Mouse (Mus musculus): ENCODE data around the gene Copz2. TPM values are rescaled to one million over a fixed set of nuclear protein-coding genes. Genes with fewer than 3 reads are reported as not detected.
A peak's percentile ranks its signal among the peaks of the same experiment; 100 is the strongest.
"Not testable (repeated sequence)": the region's sequence is repeated elsewhere in the genome, so short reads cannot be mapped to it uniquely, and the experiment has no call there.

The Copz2 gene
- polyA plus RNA-seq, 1 experiment: 4.7 TPM

DNA sequence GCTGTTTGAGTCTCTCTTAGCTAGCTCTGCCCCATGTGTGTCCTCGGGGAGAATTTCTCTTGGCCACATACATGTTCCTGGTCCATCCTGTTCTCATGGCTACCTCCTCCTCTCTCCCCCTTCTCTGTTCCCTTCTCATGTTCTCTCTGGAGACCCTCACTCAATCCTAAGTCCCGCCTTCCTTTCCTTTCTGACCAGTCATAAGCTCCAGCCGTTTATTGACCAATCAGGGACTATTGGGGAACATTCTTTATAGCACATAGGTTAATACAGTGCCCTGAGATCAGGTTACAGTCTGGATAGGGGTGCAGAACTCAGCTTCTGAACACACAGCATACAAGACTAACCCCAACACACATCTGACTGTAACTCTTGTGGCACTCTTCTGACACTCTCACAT lies 2.4 kb upstream of the Copz2 start:
- WGBS: 55% methylated on average over 3 of the region's 3 CpGs
- no peaks in the 10 kb centered on the region for H3K36me3 ChIP-seq (ENCODE audit: control insufficient read depth, insufficient read depth, low read length)
- H3K27ac ChIP-seq (ENCODE audit: insufficient read depth, low read depth, low read length): no peak overlapping the region
- TF ChIP-seq POLR2A (IDR thresholded peaks at IDR 0.05; ENCODE audit: low read depth, low read length) (no peak), CTCF (IDR thresholded peaks at IDR 0.05; ENCODE audit: extremely low read depth, insufficient read length, insufficient replicate concordance, low read depth, low read length) (no peak)
- H3K4me1 ChIP-seq (ENCODE audit: control insufficient read depth, insufficient read depth, insufficient read length, low read length): peaks cover 7% of the 10 kb centered on the region; the same call in 1 of the 2 replicates
- H3K27me3 ChIP-seq (ENCODE audit: control insufficient read depth, insufficient read depth, low read length): peaks cover 21% of the 10 kb centered on the region
- H3K4me3 ChIP-seq (ENCODE audit: low read depth, low read length): no peak overlapping the region

DNA sequence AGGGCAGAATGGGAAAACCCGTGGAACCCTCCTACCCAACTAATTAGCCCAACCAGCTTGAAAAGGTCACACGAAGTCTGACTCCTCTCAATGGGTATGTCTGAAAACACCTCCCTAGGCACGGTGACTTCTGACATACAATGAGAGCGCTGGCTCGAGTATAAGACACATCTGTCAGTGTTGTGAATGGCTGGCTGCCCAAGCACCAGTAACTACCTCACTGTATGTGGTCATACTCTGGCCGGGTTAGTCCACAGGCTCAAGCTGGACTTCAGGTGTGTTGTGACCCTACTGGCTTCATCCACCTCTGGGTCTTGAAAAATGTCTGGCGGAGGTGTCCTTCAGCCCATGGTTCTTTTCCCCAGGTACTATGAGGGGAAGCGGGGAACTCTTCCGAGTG lies 976 bp upstream of the Copz2 start:
- Histone ChIP-seq H3K36me3 (ENCODE audit: control insufficient read depth, insufficient read depth, low read length) (no peaks in the 10 kb centered on the region), H3K27ac (ENCODE audit: insufficient read depth, low read depth, low read length) (no peak overlapping the region)

DNA sequence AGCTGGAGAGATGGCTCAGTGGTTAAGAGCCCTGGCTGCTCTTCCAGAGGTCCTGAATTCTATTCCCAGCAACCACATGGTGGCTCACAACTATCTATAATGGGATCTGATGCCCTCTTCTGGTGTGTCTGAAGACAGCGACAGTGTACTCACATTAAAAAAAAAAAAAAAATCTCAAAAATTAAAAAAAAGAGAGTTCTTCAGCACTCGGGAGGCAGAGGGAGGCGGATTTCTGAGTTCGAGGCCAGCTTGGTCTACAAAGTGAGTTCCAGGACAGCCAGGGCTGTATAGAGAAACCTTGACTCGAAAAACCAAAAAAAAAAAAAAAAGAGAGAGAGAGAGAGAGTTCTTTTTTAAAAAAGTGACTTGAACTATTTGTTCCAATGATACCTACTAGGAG lies 525 bp upstream of the Copz2 start:
- not testable (repeated sequence) for H3K27ac ChIP-seq (ENCODE audit: insufficient read depth, low read depth, low read length); H3K4me3 ChIP-seq (ENCODE audit: low read depth, low read length); H3K4me1 ChIP-seq (ENCODE audit: control insufficient read depth, insufficient read depth, insufficient read length, low read length); H3K36me3 ChIP-seq (ENCODE audit: control insufficient read depth, insufficient read depth, low read length)
- H3K27me3 ChIP-seq (ENCODE audit: control insufficient read depth, insufficient read depth, low read length): peaks cover 21% of the 10 kb centered on the region
- WGBS: 54% methylated on average over 5 of the region's 5 CpGs

More for the DNA sequence above, 976 bp upstream of the Copz2 start:
- Histone ChIP-seq H3K4me3 (ENCODE audit: low read depth, low read length) (no peak overlapping the region), H3K4me1 (ENCODE audit: control insufficient read depth, insufficient read depth, insufficient read length, low read length) (peaks cover 7% of the 10 kb centered on the region; the same call in 1 of the 2 replicates), H3K27me3 (ENCODE audit: control insufficient read depth, insufficient read depth, low read length) (peaks cover 21% of the 10 kb centered on the region)
- TF ChIP-seq POLR2A (IDR thresholded peaks at IDR 0.05; ENCODE audit: low read depth, low read length) (no peak), CTCF (IDR thresholded peaks at IDR 0.05; ENCODE audit: extremely low read depth, insufficient read length, insufficient replicate concordance, low read depth, low read length) (no peak)
- 74% methylated on average over 9 of the region's 9 CpGs for WGBS

DNA sequence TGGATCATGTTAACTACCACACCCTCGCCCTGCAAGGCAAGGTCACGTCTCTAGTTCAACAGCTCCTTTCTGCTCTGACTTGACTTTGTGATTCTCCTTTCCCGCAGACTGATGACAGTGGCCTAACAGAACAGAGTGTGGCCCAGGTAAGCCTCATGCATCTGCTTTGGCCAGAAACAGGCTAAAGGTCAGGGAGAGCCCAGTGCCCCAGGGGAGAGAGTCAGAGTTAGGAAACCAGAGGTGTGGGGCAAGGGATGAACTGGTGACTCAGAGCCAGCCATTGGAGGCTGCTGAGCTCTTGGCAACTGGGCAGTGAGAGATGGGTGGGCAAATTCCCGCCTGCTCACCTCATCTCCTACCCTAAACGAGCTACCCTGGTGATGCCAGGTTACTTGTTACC lies 7.8 kb downstream of the Copz2 start:
- Histone ChIP-seq H3K36me3 (ENCODE audit: control insufficient read depth, insufficient read depth, low read length) (no peaks in the 10 kb centered on the region), H3K27ac (ENCODE audit: insufficient read depth, low read depth, low read length) (no peak overlapping the region), H3K4me1 (ENCODE audit: control insufficient read depth, insufficient read depth, insufficient read length, low read length) (peaks cover 2% of the 10 kb centered on the region), H3K4me3 (ENCODE audit: low read depth, low read length) (no peak overlapping the region), H3K27me3 (ENCODE audit: control insufficient read depth, insufficient read depth, low read length) (no peaks in the 10 kb centered on the region)
- WGBS: 55% methylated on average over 5 of the region's 5 CpGs
- TF ChIP-seq POLR2A (IDR thresholded peaks at IDR 0.05; ENCODE audit: low read depth, low read length) (no peak), CTCF (IDR thresholded peaks at IDR 0.05; ENCODE audit: extremely low read depth, insufficient read length, insufficient replicate concordance, low read depth, low read length) (no peak)

DNA sequence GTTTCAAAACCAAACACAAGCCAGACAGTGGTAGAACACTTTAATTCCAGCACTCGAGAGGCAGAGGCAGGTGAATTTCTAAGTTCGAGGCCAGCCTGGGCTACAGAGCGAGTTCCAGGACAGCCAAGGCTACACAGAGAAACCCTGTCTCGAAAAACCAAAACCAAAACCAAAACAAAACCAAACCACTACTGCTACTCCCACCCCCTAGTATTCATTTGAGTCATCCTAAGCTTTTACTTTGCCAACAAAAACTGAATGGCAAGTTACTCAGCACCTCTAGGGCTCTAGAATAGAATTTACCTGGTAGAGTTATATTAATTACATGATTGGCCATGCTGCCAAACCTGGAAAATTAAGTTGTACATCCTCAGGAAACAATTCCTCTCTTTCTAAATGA lies 10.0 kb downstream of the Copz2 start:
- H3K36me3 ChIP-seq (ENCODE audit: control insufficient read depth, insufficient read depth, low read length): no peaks in the 10 kb centered on the region
- H3K27ac ChIP-seq (ENCODE audit: insufficient read depth, low read depth, low read length): no peak overlapping the region
- TF ChIP-seq POLR2A (IDR thresholded peaks at IDR 0.05; ENCODE audit: low read depth, low read length): no peak
- TF ChIP-seq CTCF (IDR thresholded peaks at IDR 0.05; ENCODE audit: extremely low read depth, insufficient read length, insufficient replicate concordance, low read depth, low read length): no peak
- H3K4me3 ChIP-seq (ENCODE audit: low read depth, low read length): no peak overlapping the region
- H3K27me3 ChIP-seq (ENCODE audit: control insufficient read depth, insufficient read depth, low read length): 0 out of 2 replicates have a peak, but pooled peaks cover 2% of the 10 kb centered on the region
- WGBS: 69% methylated on average over 4 of the region's 4 CpGs
- peaks cover 2% of the 10 kb centered on the region for H3K4me1 ChIP-seq (ENCODE audit: control insufficient read depth, insufficient read depth, insufficient read length, low read length)

DNA sequence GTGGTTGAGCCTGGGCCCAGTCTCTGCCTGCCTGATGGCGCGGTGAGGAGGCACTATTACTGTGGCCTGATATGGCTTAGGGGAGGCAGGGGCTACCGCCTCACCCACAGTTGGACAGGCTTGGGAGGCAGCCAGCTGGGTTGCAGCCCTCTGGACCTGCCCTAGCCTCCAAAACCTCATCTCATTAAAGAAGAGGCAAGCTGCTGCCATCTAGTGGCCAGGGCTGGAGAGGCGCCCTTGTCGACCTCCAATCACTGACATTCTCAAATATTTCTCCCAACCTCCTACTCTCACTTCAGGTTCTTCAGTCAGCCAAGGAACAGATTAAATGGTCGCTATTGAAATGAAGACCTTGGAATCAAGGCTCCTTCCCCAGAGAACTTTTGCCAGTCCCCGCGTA lies 10.9 kb downstream of the Copz2 start:
- Histone ChIP-seq H3K4me1 (ENCODE audit: control insufficient read depth, insufficient read depth, insufficient read length, low read length) (peaks cover 2% of the 10 kb centered on the region), H3K4me3 (ENCODE audit: low read depth, low read length) (no peak overlapping the region), H3K27ac (ENCODE audit: insufficient read depth, low read depth, low read length) (0 out of 2 replicates have a peak overlapping the region, but pooled peaks have one; percentile 38), H3K36me3 (ENCODE audit: control insufficient read depth, insufficient read depth, low read length) (no peaks in the 10 kb centered on the region), H3K27me3 (ENCODE audit: control insufficient read depth, insufficient read depth, low read length) (0 out of 2 replicates have a peak, but pooled peaks cover 2% of the 10 kb centered on the region)
- 10% methylated on average over 8 of the region's 8 CpGs for WGBS
- TF ChIP-seq CTCF (IDR thresholded peaks at IDR 0.05; ENCODE audit: extremely low read depth, insufficient read length, insufficient replicate concordance, low read depth, low read length): peak; percentile 94
- TF ChIP-seq POLR2A (IDR thresholded peaks at IDR 0.05; ENCODE audit: low read depth, low read length): no peak

DNA sequence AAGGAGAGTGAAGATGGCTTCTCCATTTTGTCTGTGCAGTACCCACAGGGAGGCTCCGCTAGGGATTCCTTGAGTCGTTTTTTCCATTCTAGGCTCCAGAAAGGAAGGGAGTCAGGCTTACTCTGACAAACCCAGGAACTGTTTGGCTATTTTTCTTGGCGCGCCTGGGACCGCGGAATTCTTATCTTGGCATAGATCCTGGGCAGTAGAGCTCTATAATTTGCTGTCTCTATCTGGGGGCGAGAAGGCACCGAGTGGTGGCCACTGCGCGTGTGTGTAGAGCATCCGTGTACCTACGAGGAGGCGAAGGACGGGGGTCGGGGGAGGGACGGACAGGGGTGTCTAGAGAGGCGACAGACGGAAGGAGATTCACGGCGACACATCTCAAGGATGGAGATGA lies 11.8 kb downstream of the Copz2 start:
- H3K4me3 ChIP-seq (ENCODE audit: low read depth, low read length): peak overlapping the region; percentile 59
- no peaks in the 10 kb centered on the region for H3K36me3 ChIP-seq (ENCODE audit: control insufficient read depth, insufficient read depth, low read length)
- TF ChIP-seq POLR2A (IDR thresholded peaks at IDR 0.05; ENCODE audit: low read depth, low read length) (no peak), CTCF (IDR thresholded peaks at IDR 0.05; ENCODE audit: extremely low read depth, insufficient read length, insufficient replicate concordance, low read depth, low read length) (no peak)
- H3K4me1 ChIP-seq (ENCODE audit: control insufficient read depth, insufficient read depth, insufficient read length, low read length): peaks cover 2% of the 10 kb centered on the region
- H3K27ac ChIP-seq (ENCODE audit: insufficient read depth, low read depth, low read length): peak overlapping the region; percentile 38
- 0 out of 2 replicates have a peak, but pooled peaks cover 2% of the 10 kb centered on the region for H3K27me3 ChIP-seq (ENCODE audit: control insufficient read depth, insufficient read depth, low read length)
- 1% methylated on average over 20 of the region's 20 CpGs for WGBS

DNA sequence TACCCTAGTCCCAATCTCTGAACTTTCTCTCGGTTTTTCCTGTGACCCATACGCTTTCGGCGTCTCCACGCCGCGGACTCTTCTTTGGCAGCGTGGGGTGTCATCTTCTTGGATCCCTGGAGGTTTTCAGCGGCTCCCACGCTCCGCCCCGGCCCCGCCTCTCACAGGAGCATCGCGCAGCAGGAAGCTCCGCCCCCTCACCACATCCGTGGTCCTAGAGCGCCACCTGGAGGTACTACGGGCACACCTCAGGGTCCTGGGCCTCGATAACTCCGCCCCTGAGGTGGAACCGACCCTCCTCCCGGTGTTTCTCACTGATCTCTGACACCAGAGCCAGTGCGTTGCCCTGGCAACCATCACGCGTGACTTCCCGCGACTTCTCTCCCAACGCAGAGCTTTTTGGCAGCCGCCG lies 12.2 kb downstream of the Copz2 start:
- Histone ChIP-seq H3K36me3 (ENCODE audit: control insufficient read depth, insufficient read depth, low read length) (no peaks in the 10 kb centered on the region), H3K27ac (ENCODE audit: insufficient read depth, low read depth, low read length) (no peak overlapping the region), H3K4me1 (ENCODE audit: control insufficient read depth, insufficient read depth, insufficient read length, low read length) (peaks cover 2% of the 10 kb centered on the region), H3K4me3 (ENCODE audit: low read depth, low read length) (peak overlapping the region; percentile 59), H3K27me3 (ENCODE audit: control insufficient read depth, insufficient read depth, low read length) (0 out of 2 replicates have a peak, but pooled peaks cover 2% of the 10 kb centered on the region)
- no peak for TF ChIP-seq POLR2A (IDR thresholded peaks at IDR 0.05; ENCODE audit: low read depth, low read length)
- peak; percentile 83 for TF ChIP-seq CTCF (IDR thresholded peaks at IDR 0.05; ENCODE audit: extremely low read depth, insufficient read length, insufficient replicate concordance, low read depth, low read length)
- WGBS: under 1% methylated on average over 31 of the region's 31 CpGs

Measured in small intestine, adult 2 months (tissue).